Mouse (Mus musculus) E14TG2a.4 (cell line): Measurements from ENCODE around the gene Kcng3.

Experiments used
- H3K27me3 ChIP-seq: 2 replicates; pipeline ENCODE4 v1.6.1; 2014; ENCODE audit warnings: low read length, control low read depth; ENCODE audit not compliant: insufficient read depth
- H3K36me3 ChIP-seq: 2 replicates; pipeline ENCODE4 v1.6.1; 2014; ENCODE audit warnings: low read length, control low read depth; ENCODE audit not compliant: insufficient read depth
- H3K4me1 ChIP-seq: replicated peaks from 2 replicates; pipeline ENCODE4 v1.6.1; 2014; ENCODE audit warnings: low read depth, low read length, control low read depth
- H3K4me3 ChIP-seq: replicated peaks from 2 replicates; pipeline ENCODE4 v1.5.1; 2014; ENCODE audit warnings: mild to moderate bottlenecking, low read length
- H3K9me3 ChIP-seq: 2 replicates; pipeline ENCODE4 v1.6.1; 2014; ENCODE audit warnings: low read length, control low read depth
- CTCF ChIP-seq: conservative IDR thresholded peaks from 2 replicates; pipeline ENCODE4 v1.5.1; 2014; ENCODE audit warnings: low read length
- NANOG ChIP-seq: IDR thresholded peaks from 2 replicates; pipeline ENCODE4 v1.6.1; 2014; ENCODE audit warnings: borderline replicate concordance, low read length, mixed read lengths
- POU5F1 ChIP-seq: IDR thresholded peaks from 2 replicates; pipeline ENCODE4 v1.6.1; 2014; ENCODE audit warnings: low read length, borderline replicate concordance

Gene Kcng3

DNA sequence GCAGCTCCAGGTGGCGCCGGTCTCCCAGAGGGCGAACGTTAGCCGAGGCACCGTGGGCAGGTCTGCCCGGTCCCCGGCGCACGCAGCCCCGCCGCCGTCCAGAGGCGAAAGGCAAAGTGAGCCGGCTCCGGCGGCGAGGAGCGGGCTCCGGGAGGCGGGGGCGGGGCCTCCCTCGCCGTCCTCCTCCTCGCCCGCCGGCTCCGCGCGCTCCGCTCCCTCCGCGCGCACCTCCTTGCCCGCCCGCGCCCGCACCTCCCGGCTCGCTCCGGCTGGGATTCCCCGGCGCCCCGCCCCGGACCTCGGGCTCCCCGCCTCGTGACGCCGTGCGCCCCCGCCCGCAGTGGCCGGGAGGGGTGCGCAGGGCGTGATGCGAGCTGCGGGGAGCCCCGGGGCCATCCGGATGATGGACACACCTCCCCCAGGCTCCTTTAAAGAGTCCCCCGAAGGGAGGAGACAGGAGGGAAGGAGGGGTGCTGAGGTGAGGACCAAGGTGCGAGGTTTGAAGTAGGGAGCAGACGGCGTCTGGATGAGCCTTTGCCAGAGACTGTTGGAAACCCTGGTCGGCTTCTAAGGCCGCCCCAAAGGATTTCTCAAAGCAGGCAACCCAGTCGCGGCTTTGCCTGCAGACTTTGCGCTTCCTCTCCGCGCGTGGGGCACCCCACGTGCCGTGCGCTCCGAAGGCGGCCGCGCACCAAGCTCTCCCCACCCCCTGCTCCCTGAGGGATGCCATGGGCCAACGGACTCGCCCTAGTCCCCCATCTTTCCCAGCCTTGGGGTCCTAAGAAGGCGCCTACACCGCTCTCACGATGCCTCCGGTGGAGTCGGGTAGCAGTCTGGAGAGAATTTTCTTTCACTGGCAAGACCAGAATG, at the start of gene Kcng3:
Gene Kcng3 (minus strand): TSS at position 113 of the 870 bp plus-strand sequence.
- H3K36me3 ChIP-seq, result no peaks in the 10 kb centered on the region
- TF ChIP-seq POU5F1 (no peak), CTCF (no peak), NANOG (no peak)
- H3K4me3 ChIP-seq, result peak within 1 kb of the TSS; percentile 83
- no peaks in the 10 kb centered on the region for H3K9me3 ChIP-seq
- peaks cover 61% of the 10 kb centered on the region for H3K4me1 ChIP-seq
- H3K27me3 ChIP-seq, result peaks cover 51% of the 10 kb centered on the region

- TF ChIP-seq POU5F1, result no peak
- TF ChIP-seq NANOG, result no peak
- no peak for TF ChIP-seq CTCF
- Histone ChIP-seq H3K36me3 (no peaks in the 10 kb centered on the region), H3K4me1 (peaks cover 47% of the 10 kb centered on the region), H3K27me3 (no peaks in the 10 kb centered on the region), H3K9me3 (no peaks in the 10 kb centered on the region), H3K4me3 (no peak overlapping the region)
Measured at GRCm38 (mm10) chr17:83677370-83677769, 45.7 kb upstream of the Kcng3 start.

- Histone ChIP-seq H3K9me3 (no peaks in the 10 kb centered on the region), H3K4me1 (peaks cover 60% of the 10 kb centered on the region), H3K36me3 (no peaks in the 10 kb centered on the region), H3K27me3 (no peaks in the 10 kb centered on the region), H3K4me3 (no peak overlapping the region)
- TF ChIP-seq POU5F1 (no peak), CTCF (no peak), NANOG (no peak)
Measured at GRCm38 (mm10) chr17:83672685-83673084, 41.0 kb upstream of the Kcng3 start.

GRCm38 (mm10) chr17:83667934-83668690, 36.4 kb upstream of the Kcng3 start:
- peaks cover 53% of the 10 kb centered on the region for H3K4me1 ChIP-seq
- no peaks in the 10 kb centered on the region for H3K27me3 ChIP-seq
- H3K4me3 ChIP-seq, result no peak overlapping the region
- TF ChIP-seq POU5F1 (no peak), NANOG (peak; percentile 4; the same call in 1 of the 2 replicates)
- peaks cover 4% of the 10 kb centered on the region; the same call in 1 of the 2 replicates for H3K36me3 ChIP-seq
- H3K9me3 ChIP-seq, result peaks cover 6% of the 10 kb centered on the region

DNA sequence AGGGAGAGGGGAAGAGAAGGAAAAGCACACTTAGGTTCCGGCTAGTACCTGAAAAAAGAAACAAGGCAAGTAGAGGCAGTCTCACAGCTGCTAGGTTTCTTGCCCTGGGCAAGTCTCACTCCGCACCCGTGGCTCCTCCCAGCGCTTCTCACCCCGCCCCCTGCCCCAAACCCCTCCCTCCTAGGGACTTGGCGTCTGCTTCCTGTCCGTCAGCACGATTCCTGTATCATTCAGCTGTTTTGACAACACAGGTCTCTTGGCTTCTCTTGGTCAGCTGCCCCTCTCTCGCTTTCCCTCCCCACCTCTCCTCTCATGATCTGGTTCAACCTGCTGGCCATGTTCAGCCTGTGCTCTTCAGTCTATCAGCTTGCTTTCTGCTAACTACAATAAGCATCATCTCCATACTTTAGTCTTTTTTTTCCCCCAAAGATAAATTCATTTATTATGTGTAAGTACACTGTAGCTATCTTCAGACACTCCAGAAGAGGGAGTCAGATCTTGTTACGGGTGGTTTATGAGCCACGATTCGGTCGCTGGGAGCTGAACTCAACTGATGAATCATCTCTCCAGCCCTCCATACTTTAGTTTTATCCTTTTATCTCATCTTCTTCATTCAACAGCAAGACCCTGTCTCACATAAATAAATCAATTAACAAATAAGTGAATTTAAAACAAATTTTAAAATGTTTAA, 35.0 kb upstream of the Kcng3 start:
- peaks cover 43% of the 10 kb centered on the region for H3K4me1 ChIP-seq
- TF ChIP-seq POU5F1, result no peak
- no peak for TF ChIP-seq CTCF
- TF ChIP-seq NANOG, result no peak
- H3K9me3 ChIP-seq, result peaks cover 16% of the 10 kb centered on the region
- peaks cover 7% of the 10 kb centered on the region; the same call in 1 of the 2 replicates for H3K36me3 ChIP-seq
- peak overlapping the region; percentile 65 for H3K4me3 ChIP-seq
- H3K27me3 ChIP-seq, result no peaks in the 10 kb centered on the region

DNA sequence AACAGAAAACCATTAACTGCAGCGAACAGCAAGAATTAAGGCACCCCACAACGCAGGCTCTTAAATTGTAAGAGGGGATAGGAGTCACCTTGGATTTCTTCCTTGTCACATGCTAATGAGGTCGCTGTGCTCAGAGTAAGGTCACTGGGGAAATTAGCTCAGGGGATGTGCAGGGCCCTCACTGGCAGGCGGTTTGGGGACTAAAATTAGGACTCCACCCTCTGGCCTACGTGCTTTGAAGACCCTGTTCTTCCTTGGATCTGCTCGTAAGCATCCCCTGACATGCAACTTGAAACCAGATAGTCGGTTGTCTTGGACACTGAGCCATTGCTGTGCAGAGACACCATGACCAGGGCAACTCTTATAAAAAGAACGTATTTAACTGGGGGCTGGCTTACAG, 33.1 kb upstream of the Kcng3 start:
- H3K27me3 ChIP-seq, result no peaks in the 10 kb centered on the region
- H3K4me1 ChIP-seq, result peaks cover 35% of the 10 kb centered on the region
- H3K4me3 ChIP-seq, result peak overlapping the region; percentile 66
- TF ChIP-seq POU5F1, result no peak
- no peak for TF ChIP-seq NANOG
- TF ChIP-seq CTCF, result no peak
- peaks cover 16% of the 10 kb centered on the region for H3K9me3 ChIP-seq
- peaks cover 7% of the 10 kb centered on the region; the same call in 1 of the 2 replicates for H3K36me3 ChIP-seq

DNA sequence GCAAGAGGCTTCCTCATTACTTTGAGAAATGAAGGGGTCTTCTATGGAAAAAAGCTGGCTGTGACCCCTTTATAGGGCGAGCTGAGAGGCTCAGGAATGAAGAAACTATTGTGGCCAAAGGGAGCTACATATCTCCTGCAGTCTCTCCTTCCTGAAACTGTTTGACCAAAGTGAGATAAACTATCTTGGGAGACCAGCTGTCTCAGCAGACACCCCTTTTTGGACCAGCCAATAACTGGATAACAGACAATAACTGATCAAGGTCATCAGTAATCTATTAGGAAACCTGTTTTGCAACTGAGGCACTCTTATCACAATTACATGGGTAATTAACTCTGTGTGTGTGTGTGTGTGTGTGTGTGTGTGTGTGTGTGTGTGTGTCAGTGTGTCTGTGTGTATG, 27.2 kb upstream of the Kcng3 start:
- H3K9me3 ChIP-seq, result peaks cover 16% of the 10 kb centered on the region
- TF ChIP-seq POU5F1 (no peak), CTCF (no peak), NANOG (no peak)
- no peak overlapping the region for H3K4me3 ChIP-seq
- H3K4me1 ChIP-seq, result peaks cover 56% of the 10 kb centered on the region
- no peaks in the 10 kb centered on the region for H3K27me3 ChIP-seq
- H3K36me3 ChIP-seq, result peaks cover 7% of the 10 kb centered on the region; the same call in 1 of the 2 replicates

DNA sequence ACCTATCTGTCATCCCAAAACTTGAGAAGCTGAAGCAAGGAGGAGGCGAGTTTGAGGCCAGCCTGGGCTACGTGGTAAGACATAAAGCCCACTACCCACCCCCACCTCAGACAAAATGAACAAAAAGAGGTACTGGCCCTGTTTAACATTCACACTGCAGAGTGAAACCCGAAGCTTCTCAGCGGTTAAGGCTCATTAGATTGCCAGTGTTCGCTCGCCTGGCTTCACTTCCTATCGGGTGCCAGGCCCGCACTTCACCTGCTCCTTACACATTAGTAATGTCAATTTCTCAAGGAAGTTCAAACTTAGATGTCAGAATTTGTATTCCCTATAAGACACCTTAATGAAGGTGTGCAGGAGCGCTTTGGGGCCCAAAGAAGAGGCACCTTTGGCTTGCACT, 25.7 kb upstream of the Kcng3 start:
- H3K4me3 ChIP-seq, result 0 out of 2 replicates have a peak overlapping the region, but pooled peaks have one; percentile 4
- peaks cover 62% of the 10 kb centered on the region for H3K4me1 ChIP-seq
- TF ChIP-seq NANOG (no peak), POU5F1 (no peak), CTCF (no peak)
- no peaks in the 10 kb centered on the region for H3K36me3 ChIP-seq
- H3K27me3 ChIP-seq, result no peaks in the 10 kb centered on the region
- H3K9me3 ChIP-seq, result peaks cover 3% of the 10 kb centered on the region; the same call in 1 of the 2 replicates
